Comparison of ENCODE assay signal across 8 mouse cellular contexts in the genomic region with DNA sequence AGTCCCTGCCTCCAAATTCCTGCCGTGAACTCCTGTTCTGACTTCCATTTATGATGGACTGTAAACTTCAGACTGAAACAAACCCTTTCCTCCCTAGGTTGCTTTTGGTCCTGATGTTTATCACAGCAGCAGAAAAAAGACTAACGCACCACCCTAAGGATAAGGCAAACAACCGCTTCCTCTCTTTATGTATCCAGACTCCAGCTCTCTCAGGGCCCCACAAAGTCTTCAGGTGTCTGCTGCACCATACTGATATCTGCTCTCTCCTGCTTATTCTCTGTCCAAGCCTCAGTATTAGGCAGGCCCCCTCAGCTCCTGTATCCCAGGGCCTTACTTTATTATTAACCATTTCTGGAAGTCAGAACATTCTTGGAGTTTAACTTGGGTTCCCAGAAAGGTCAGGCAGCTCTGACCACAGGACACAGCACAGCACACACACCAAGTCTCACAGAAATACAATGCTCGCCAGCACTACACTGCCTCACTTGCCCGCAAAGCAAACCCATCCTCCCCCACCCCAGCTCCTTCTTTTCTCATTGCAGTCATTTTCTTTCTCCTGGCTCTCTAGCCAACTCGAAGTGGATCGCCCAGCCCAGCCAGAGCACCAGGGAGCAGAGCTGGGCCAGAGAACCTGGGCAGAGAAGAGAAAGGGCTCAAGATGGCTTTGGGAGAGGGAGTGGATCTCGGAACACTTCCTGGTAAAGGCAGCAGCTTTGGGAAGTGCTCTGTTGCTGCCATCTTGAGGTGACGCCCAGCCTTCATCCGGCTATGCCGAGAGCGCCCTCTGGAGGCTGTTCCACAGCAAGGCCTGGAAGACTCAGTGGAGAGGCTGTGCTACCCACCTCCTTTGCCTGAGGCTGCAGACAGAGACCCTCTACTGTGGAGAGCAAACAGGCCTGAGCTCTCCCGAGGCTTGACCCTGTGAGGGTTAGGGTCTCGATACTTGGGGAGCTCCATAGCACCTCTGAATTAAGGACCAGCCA. TPM values are rescaled to one million over a fixed set of nuclear protein-coding genes. Genes with fewer than 3 reads are reported as not detected.
DNase-seq lines count a peak whose midpoint lies in the region; ATAC-seq lines count a peak whose summit lies in the region.

No protein-coding gene starts in this region.

- no peaks in the 10 kb centered on the region for H3K9me3 ChIP-seq in hindbrain, embryonic 15.5 days

- no peaks in the 10 kb centered on the region for H3K27me3 ChIP-seq in hindbrain, embryonic 15.5 days

- WGBS in hindbrain, embryonic 15.5 days, result 30% methylated on average over 14 of the region's 14 CpGs

- H3K4me1 ChIP-seq in hindbrain, embryonic 15.5 days (replicated peaks), result peaks cover 8% of the 10 kb centered on the region; the same call in 1 of the 2 replicates

- H3K36me3 ChIP-seq in hindbrain, embryonic 15.5 days, result no peaks in the 10 kb centered on the region

- H3K27ac ChIP-seq in hindbrain, embryonic 15.5 days (replicated peaks), result peak overlapping the region; percentile 70

- H3K4me3 ChIP-seq in hindbrain, embryonic 15.5 days, result no peak overlapping the region

- ATAC-seq in hindbrain, embryonic 15.5 days (ENCODE audit: low FRiP score, low read depth), result peak; percentile 70

- H3K4me2 ChIP-seq in hindbrain, embryonic 15.5 days, result peak overlapping the region; percentile 46

- DNase-seq in R1 (ENCODE audit: low read depth, low spot score), result peak; percentile 93
- peak; percentile 96 to 98 for DNase-seq in cerebellum, postnatal 14 days
- peak; percentile 89 for DNase-seq in gastrocnemius, adult 18-20 months (ENCODE audit: low spot score)
- peak; percentile 80 to 84 for DNase-seq in layer of hippocampus, postnatal 36 days
- peak; percentile 92 for DNase-seq in lung, postnatal 25 days (ENCODE audit: low spot score)
- peak; percentile 63 for DNase-seq in retina, adult 2 months (ENCODE audit: low read depth, low spot score)
- peak; percentile 85 for DNase-seq in thymus, postnatal 25 days

- H3K9ac ChIP-seq in hindbrain, embryonic 15.5 days, result peak overlapping the region; percentile 23; the same call in 1 of the 2 replicates

RNA-seq across cellular contexts. Expression of a gene that starts 1.4 kb away (rescaled TPM):
- under 1 TPM; 0.14 to 0.26 TPM for total RNA-seq in gastrocnemius, adult 18-20 months (2021)
- polyA plus RNA-seq in hindbrain, embryonic 15.5 days (2015; fragmentation: Nextera tagmentation; extraction: Ambion mirVana), result 1.4 and 1.6 TPM in 2 replicates
- total RNA-seq in layer of hippocampus, postnatal 36 days (2021), result 1 to 10 TPM; 5.5 to 6.0 TPM

RNA-seq across cellular contexts. Expression of a gene that starts 11.8 kb away (rescaled TPM):
- total RNA-seq in gastrocnemius, adult 18-20 months (2021), result under 1 TPM; 0.09 TPM
- polyA plus RNA-seq in hindbrain, embryonic 15.5 days (2015; fragmentation: Nextera tagmentation; extraction: Ambion mirVana), result 0.35 and 0.89 TPM in 2 replicates
- total RNA-seq in layer of hippocampus, postnatal 36 days (2021), result 1 to 10 TPM; 2.0 to 2.7 TPM

RNA-seq across cellular contexts. Expression of a gene that starts 16.2 kb away (rescaled TPM):
- under 1 TPM in 1 of 2 experiments, not detected in 1; 0.11 TPM for total RNA-seq in gastrocnemius, adult 18-20 months (2021)
- 0.05 and 0.32 TPM in 2 replicates for polyA plus RNA-seq in hindbrain, embryonic 15.5 days (2015; fragmentation: Nextera tagmentation; extraction: Ambion mirVana)
- under 1 TPM in 1 of 2 experiments, not detected in 1; 0.18 TPM for total RNA-seq in layer of hippocampus, postnatal 36 days (2021)

RNA-seq across cellular contexts. Expression of a gene that starts 17.2 kb away (rescaled TPM):
- 10 to 100 TPM; 11.1 to 17.3 TPM for total RNA-seq in gastrocnemius, adult 18-20 months (2021)
- 58.6 and 67.3 TPM in 2 replicates for polyA plus RNA-seq in hindbrain, embryonic 15.5 days (2015; fragmentation: Nextera tagmentation; extraction: Ambion mirVana)
- total RNA-seq in layer of hippocampus, postnatal 36 days (2021), result 100 to 1,000 TPM; 191 to 217 TPM

RNA-seq across cellular contexts. Expression of a gene that starts 22.5 kb away (rescaled TPM):
- 10 to 100 TPM; 19.4 to 22.9 TPM for total RNA-seq in gastrocnemius, adult 18-20 months (2021)
- polyA plus RNA-seq in hindbrain, embryonic 15.5 days (2015; fragmentation: Nextera tagmentation; extraction: Ambion mirVana), result 2.9 and 4.1 TPM in 2 replicates
- 10 to 100 TPM; 49.8 to 51.5 TPM for total RNA-seq in layer of hippocampus, postnatal 36 days (2021)

Comparison
In these comparisons a context has a peak if more than half of its experiments do, and no peak if none do; other contexts are left out.
1. RNA of a gene that starts 1.4 kb away (total RNA-seq): 5.5 to 6.0 TPM in layer of hippocampus, postnatal 36 days; 0.14 to 0.26 TPM in gastrocnemius, adult 18-20 months; every median in the first group is over 4 times any median in the second.
2. Peak in every context shown above with its lines, with median percentiles within 50 percentile points of each other: DNase-seq.